Mouse (Mus musculus): ENCODE results near the gene 4930563M21Rik. TPM values are rescaled to one million over a fixed set of nuclear protein-coding genes. Genes with fewer than 3 reads are reported as not detected.

Gene 4930563M21Rik
- not detected for polyA plus RNA-seq (2017; shearing (Covaris generic))

DNA sequence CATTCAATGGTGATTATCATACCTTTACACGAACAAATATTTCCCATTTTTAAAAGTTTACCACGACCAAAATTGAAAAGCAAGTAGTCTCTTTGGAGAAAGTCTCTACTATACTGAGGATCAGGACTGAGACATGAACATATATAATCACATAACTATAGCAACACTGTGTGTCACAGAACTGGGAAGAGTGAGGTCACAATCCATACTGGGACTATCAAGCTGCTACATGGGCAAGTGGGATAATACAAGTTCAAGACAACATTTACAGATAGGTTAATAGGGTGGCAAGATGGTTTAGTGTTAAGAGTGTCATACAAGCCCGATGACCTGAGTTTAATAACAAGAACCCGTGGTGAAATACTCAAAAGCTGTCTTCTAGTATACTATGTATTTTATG is at the start of gene 4930563M21Rik:
Gene 4930563M21Rik (minus strand): TSS at position 101 of the 400 bp plus-strand sequence.

DNA sequence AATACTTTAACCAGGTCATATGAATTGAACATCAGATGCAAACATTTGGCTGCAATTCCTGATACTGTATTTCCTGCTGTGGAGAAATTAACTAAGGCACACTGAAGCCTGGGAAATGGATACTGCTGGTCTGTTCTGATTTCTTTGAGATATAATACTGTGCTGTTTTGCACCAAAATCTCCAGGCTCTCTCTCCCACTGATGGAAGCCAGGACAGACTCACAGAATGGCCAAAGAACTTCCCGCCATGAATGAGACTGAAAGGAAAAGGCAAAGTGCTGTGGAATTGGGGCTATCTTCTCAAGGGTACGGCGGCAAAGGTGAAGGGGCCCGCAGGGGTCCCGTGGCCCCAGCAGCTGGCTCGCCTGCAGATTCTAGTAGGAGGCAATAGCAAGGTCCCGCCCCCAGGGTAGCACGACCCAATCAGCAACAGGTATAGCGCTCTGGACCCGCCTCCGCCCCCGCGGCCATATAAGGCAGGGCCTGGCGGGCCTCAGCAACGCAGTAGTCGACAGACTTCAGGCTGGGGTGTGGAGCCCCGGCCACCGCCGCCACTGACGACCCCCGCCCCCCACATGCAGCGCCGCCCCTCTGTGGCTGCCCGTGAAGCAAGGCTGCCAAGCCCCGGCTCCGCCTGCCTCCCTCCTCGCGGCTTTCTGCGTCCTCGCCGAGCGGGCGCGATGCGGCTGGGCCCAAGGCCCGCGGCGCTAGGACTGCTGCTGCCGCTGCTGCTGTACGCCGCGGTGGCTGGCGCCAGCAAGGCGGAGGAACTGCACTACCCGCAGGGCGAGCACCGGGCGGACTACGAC is 31.2 kb upstream of the 4930563M21Rik start, which contains the start of gene Rcn2:
Gene Rcn2 (plus strand): TSS at position 474 of the 809 bp plus-strand sequence.

DNA sequence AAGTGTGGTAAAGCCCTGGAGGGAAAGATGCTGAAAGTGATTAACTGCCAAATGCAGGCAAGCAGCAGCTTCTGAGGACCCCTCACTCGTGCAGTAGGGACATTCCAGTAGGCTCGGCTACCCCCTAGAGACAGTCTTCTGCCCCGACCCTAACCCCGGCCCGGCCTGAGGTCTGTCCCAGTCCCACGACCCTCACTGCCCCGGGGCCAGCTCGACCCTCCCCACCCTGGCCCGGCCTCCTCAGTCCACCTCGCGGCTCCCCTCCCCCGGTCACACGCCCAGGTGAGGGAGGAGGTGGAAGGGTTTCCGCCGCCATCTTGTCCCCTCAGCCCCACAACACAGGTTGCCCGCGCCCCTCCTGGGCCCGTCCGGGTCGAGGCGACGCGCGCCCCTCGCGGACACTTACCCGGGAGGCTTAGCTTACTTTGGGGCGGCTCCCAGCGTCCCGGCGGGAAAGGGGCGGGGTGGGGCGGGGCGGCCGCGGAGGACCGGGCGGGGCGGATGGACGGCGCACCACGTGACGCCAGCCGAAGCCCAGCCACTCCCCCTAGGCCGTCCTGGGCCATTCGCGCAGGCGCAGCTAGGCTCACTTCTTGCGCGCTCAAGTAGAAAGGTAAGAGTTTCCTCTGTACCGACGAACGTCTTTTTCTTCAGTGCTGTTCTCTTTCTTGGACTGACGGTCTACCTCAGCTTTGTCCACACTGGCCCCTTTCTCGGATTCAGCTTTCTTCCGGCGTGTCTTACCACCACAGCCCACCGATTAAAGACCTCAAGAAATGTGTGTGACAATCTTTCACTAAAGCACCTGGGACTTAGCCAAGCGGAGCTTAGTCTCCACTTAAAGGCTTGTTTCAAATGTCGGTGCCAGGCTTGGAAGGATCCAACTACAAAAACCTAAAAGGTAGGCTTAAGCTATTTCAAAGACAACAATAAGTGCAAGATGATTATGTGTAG is 72.4 kb downstream of the 4930563M21Rik start, which contains the start of gene Scaper:
Gene Scaper (minus strand): TSS at position 456 of the 954 bp plus-strand sequence.

Other genes starting within 250 kb of the 4930563M21Rik start
- gene Scaper, start 72.4 kb downstream of the 4930563M21Rik start, polyA plus RNA-seq (2017; shearing (Covaris generic)): 34.8 TPM
- 11.6 TPM for gene Rcn2, start 31.3 kb upstream of the 4930563M21Rik start, polyA plus RNA-seq (2017; shearing (Covaris generic))
- gene Pstpip1, start 79.4 kb upstream of the 4930563M21Rik start, polyA plus RNA-seq (2017; shearing (Covaris generic)): 167 TPM
- gene Tspan3, start 154.9 kb upstream of the 4930563M21Rik start, polyA plus RNA-seq (2017; shearing (Covaris generic)): 35.2 TPM

All from CD4-positive, CD25-positive, alpha-beta regulatory T cell, adult 9 weeks (primary cell).